Mouse (Mus musculus) hindbrain, postnatal 0 days (tissue): ENCODE data around the gene Cryba4. TPM values are rescaled to one million over a fixed set of nuclear protein-coding genes. Genes with fewer than 3 reads are reported as not detected.

Experiments used
- ATAC-seq: fragments of 200-750 bp; cut with Nextera tagmentation; 2 replicates; pipeline ENCODE4 v1.8.0; 2017; ENCODE audit warnings: mild to moderate bottlenecking, moderate TSS enrichment, moderate library complexity
- DNase-seq: peaks from one replicate; pipeline ENCODE4 v3.0.0-alpha.2; 2015; ENCODE audit warnings: low spot score
- H3K27ac ChIP-seq: fragments of 300-500 bp; sonication (generic); 2 replicates; pipeline ENCODE4 v1.5.1; 2014; ENCODE audit warnings: mild to moderate bottlenecking
- H3K27me3 ChIP-seq: fragments of 300-500 bp; sonication (generic); 2 replicates; pipeline ENCODE4 v1.6.1; 2014; ENCODE audit warnings: low read length, mixed read lengths; ENCODE audit not compliant: insufficient read depth
- H3K36me3 ChIP-seq: fragments of 300-500 bp; sonication (generic); 2 replicates; pipeline ENCODE4 v1.6.1; 2014; ENCODE audit warnings: low read length, mixed read lengths; ENCODE audit not compliant: insufficient read depth
- H3K4me1 ChIP-seq: fragments of 300-500 bp; sonication (generic); 2 replicates; pipeline ENCODE4 v1.6.1; 2014; ENCODE audit warnings: antibody characterized with exemption, low read length, mixed read lengths; ENCODE audit not compliant: insufficient read depth
- H3K4me2 ChIP-seq: fragments of 300-500 bp; sonication (generic); 2 replicates; pipeline ENCODE4 v1.6.1; 2014; ENCODE audit warnings: low read depth, mild to moderate bottlenecking, low read length, moderate library complexity, mixed read lengths
- H3K4me3 ChIP-seq: fragments of 300-500 bp; sonication (generic); 2 replicates; pipeline ENCODE4 v1.5.1; 2014; ENCODE audit warnings: low read length
- H3K9ac ChIP-seq: fragments of 300-500 bp; sonication (generic); replicated peaks from 2 replicates; pipeline ENCODE4 v1.6.1; 2014; ENCODE audit warnings: mild to moderate bottlenecking, low read length, moderate library complexity, mixed read lengths
- H3K9me3 ChIP-seq: fragments of 300-500 bp; sonication (generic); 2 replicates; pipeline ENCODE4 v1.6.1; 2016; ENCODE audit warnings: low read length, mixed read lengths
- CTCF ChIP-seq: IDR thresholded peaks from 2 replicates; pipeline ENCODE4 v1.5.1; 2016; ENCODE audit warnings: antibody characterized with exemption, control low read depth, low read depth
- WGBS: fragments of 180-500 bp; shearing (Covaris S2); extraction: QIAGEN DNeasy Blood & Tissue Kit; methylation state at CpG from one replicate; pipeline ENCODE4 v1.1.7; 2014; 5-methylcytosine and 5-hydroxymethylcytosine counted together
- polyA plus RNA-seq: library from polyadenylated mRNA; unstranded; fragments of >200 nt; fragmentation: Nextera tagmentation; extraction: Ambion mirVana; gene quantifications from 2 replicates; pipeline ENCODE4 v1.2.1, GENCODE M21; 2015
- total RNA-seq: library from RNA; depleted of rRNA; stranded (reverse); fragments of >200 nt; gene quantifications from 2 replicates; pipeline ENCODE4 v1.2.3, GENCODE M21; 2014

The Cryba4 gene
- total and polyA plus RNA-seq, 2 experiments from 2014 or later: 0.26 to 2.4 TPM

DNA sequence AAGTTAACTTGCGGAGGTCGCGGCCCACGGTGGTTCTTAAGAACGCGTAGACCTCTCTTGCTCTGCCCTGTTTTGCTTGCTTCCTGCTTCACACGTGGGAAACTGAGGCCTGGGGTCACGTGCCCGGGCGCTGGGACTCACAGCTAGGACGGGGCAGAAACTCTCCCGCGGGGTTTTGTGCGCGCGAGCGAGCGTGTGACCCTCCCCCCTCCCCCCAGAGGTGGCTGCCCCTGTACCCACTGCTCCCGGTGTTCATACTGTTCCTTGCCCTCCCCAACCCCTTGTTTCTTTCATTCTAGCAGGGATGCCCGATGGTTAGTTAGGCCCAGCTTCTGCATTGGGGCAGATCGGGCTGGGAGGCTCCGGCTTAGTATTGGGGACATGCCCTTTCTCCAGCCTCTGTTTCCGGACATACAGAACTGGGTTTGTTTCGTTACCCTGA lies 24.6 kb upstream of the Cryba4 start:
- no peak for TF ChIP-seq CTCF
- H3K4me2 ChIP-seq: peak overlapping the region; percentile 96
- DNase-seq (no peak), ATAC-seq (no peak; the same call in 1 of the 2 replicates)
- peak overlapping the region; percentile 79 for H3K9ac ChIP-seq
- H3K27ac ChIP-seq: peak overlapping the region; percentile 78; the same call in 1 of the 2 replicates
- no peaks in the 10 kb centered on the region for H3K9me3 ChIP-seq
- no peaks in the 10 kb centered on the region; the same call in none of the 2 replicates for H3K4me1 ChIP-seq
- no peaks in the 10 kb centered on the region for H3K27me3 ChIP-seq
- WGBS: 0% methylated on average over 22 of the region's 24 CpGs
- H3K4me3 ChIP-seq: peak overlapping the region; percentile 74
- H3K36me3 ChIP-seq: no peaks in the 10 kb centered on the region

DNA sequence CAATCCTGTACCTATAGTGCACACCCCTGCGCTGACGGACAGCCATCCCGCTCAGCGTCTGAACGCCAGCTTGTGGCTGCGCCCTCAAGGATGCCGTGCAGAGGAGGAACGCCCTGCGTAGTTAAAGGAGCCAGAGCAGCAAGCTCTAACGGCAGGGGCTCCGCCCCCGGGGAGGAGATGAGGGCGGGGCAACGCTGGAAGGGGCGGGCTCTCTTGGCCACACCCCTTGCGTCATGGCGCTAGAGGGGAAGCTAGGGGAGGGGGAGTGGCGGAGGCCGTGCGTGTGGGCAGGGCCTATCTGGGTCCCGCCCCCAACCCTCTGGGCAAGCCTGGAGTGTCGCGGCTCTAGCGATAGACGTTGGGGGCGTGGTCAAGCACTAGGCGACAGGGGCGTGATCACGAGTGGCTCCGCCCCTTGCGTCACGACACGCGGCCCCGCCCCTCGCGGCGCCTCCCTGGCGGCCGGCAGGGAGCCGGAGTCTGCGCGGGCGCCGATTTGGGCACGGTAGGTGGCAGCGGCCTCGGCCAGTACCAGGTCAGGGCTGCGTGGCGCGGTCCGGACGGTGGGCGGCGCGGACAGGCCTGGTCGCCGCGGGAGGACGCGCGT lies 24.1 kb upstream of the Cryba4 start, which contains the start of gene Tpst2:
TSS of gene Tpst2 (plus strand) at position 425 of the 607 bp plus-strand sequence.
- H3K36me3 ChIP-seq: no peaks in the 10 kb centered on the region
- peak; percentile 33 for TF ChIP-seq CTCF
- DNase-seq: peak; percentile 99

DNA sequence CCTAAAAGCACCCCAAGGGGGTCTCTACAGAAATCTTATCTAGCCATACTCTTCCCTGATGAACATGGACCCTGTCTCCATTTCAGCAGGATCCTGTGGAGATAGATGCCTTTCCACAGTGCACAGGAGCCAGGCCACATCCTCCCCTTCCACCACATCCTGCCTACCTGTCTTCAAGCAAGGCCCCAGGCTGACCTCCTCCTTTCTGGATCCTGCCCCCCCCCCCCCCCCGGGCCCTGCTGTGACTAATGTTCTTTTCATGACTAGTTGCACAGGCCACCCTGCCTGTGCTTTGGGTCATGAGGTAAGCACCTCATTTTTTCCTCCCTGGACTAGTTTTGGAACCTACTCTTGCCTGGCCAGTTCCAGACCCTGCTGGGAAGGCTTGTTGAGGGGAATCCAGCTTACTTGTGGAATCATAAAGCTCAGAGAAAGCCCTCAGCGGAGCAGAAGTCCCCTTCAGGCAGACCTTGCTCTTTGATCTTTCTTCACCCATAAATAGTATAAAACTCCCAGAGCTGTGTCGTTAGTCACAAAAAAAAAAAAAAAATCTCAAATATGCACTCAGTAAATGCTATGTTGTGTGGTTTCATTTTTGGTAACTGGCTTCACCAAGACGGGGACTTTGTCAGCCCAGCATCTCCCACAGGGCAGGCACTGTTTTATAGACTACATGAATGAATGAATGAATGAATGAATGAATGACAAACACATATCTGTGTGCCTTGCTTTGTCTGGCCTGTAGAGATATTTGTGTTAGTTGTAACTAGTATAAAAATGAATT lies 22.9 kb upstream of the Cryba4 start:
- no peak overlapping the region for H3K27ac ChIP-seq
- ATAC-seq: no peak

More for the DNA sequence above, 24.1 kb upstream of the Cryba4 start, which contains the start of gene Tpst2:
- no peaks in the 10 kb centered on the region for H3K27me3 ChIP-seq
- peak within 1 kb of the TSS; percentile 79 for H3K9ac ChIP-seq
- under 1% methylated on average over 60 of the region's 62 CpGs for WGBS
- H3K27ac ChIP-seq: peak within 1 kb of the TSS; percentile 78
- no peaks in the 10 kb centered on the region for H3K9me3 ChIP-seq
- ATAC-seq: peak; percentile 97
- H3K4me3 ChIP-seq: peak within 1 kb of the TSS; percentile 74
- H3K4me2 ChIP-seq: peak within 1 kb of the TSS; percentile 96
- H3K4me1 ChIP-seq: peaks cover 1% of the 10 kb centered on the region

DNA sequence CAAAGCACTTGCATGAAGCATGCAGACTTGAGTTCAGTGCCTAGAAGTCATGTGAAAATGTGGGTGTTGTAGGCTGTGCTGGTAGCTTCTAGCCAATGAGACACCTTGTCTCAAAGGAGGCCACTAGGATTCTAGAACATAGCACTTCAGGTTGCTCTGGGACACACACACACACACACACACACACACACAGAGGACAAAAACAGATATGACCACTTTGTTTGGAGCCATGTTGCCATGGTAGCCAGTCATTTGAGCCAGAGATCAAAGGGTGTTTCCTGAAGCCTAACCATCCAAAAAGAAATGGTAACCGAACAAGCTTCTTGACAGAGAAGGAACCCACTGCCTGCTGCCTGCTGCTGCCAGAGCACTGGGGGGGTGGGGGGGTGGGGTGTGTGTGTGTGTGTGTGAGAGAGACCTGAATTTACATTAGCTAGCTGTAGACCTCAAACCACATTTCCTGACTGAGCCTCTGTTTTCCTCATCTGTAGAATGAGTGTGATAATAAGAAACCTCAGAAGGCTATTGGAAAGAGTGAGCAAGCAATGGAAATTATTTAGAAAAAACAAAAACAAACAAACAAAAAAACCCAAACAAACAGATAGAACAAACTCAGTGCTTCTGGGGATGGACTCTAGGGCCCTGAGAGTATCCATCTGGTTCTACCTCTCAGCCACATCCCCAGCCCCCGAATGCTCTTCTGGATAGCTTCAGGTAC lies 21.6 kb upstream of the Cryba4 start:
- TF ChIP-seq CTCF: no peak
- Histone ChIP-seq H3K4me1 (peaks cover 12% of the 10 kb centered on the region), H3K9ac (no peak overlapping the region), H3K9me3 (no peaks in the 10 kb centered on the region), H3K27me3 (no peaks in the 10 kb centered on the region), H3K4me2 (no peak overlapping the region), H3K36me3 (no peaks in the 10 kb centered on the region), H3K27ac (no peak overlapping the region), H3K4me3 (no peak overlapping the region)
- DNase-seq (no peak), ATAC-seq (no peak)
- 54% methylated on average over 2 of the region's 2 CpGs for WGBS

More for the DNA sequence above, 22.9 kb upstream of the Cryba4 start:
- Histone ChIP-seq H3K9me3 (no peaks in the 10 kb centered on the region), H3K36me3 (no peaks in the 10 kb centered on the region), H3K4me2 (peak overlapping the region; percentile 96), H3K27me3 (no peaks in the 10 kb centered on the region), H3K4me3 (peak overlapping the region; percentile 74), H3K9ac (no peak overlapping the region), H3K4me1 (peaks cover 12% of the 10 kb centered on the region)
- no peak for DNase-seq
- no peak for TF ChIP-seq CTCF
- WGBS: 63% methylated on average over 4 of the region's 4 CpGs

DNA sequence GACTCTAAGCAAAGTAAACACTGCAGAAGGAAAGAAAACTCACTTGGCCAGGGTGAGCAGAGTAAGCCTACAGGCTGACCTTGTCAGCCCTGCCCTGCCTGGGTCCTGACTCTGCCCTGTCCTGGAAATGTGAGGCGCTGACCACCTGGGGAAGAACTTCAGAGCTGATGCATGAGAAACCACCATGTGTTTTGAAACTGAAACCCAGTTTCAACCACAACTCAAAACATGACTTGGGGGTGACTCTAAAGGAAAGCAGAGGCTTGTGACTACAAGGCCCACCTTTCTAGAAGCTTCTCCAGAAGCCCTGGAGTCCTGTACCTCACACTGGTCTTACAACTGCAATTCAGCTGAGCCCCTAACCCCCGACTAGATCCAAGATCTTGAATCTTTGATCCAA lies 20.6 kb upstream of the Cryba4 start:
- Histone ChIP-seq H3K27ac (no peak overlapping the region), H3K4me1 (peaks cover 12% of the 10 kb centered on the region), H3K9ac (no peak overlapping the region), H3K4me3 (no peak overlapping the region), H3K9me3 (no peaks in the 10 kb centered on the region), H3K27me3 (no peaks in the 10 kb centered on the region), H3K36me3 (no peaks in the 10 kb centered on the region), H3K4me2 (no peak overlapping the region)
- TF ChIP-seq CTCF: no peak
- ATAC-seq: no peak
- no peak for DNase-seq
- WGBS: 78% methylated on average over 2 of the region's 2 CpGs

DNA sequence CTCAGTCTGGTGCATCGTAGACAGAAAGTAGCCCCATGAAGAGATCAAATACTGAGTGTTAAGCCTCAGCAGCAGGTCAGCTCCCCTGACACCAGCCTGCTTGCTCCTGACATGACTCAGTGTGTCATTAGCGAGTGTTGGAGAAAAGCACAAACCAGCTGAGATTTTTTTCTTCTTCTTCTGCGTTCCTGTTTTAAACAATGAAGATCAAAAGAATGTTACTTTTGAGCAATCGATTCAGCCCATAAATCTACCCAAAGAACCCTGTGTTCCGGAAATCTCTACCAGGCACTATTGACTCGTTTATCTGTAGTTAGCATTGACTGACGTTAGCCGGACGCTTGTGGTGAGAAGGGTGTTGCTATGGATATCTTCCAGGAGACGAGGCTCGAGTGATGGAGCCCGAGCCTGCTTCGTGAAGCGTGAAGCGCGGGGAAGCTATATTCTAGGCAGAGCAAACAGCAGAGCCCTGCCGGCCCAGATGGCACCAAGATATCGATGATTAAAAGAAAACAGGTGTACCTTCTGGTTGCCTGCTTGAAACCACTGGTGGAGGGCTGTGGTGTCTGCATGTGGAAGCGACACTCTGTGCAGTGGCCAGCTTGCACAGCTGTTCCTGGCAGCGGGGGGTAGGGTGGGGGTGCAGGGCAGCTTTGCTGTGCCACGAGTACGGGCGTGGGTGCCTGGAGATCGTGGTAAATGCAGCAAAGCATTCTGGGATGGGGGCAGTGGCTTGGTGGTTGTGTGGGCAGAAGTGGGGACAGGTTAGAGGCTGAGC lies 18.6 kb upstream of the Cryba4 start:
- DNase-seq (peak; percentile 74), ATAC-seq (peak; percentile 58)
- H3K4me1 ChIP-seq: peaks cover 12% of the 10 kb centered on the region
- H3K27me3 ChIP-seq: no peaks in the 10 kb centered on the region
- peak overlapping the region; percentile 26; the same call in 1 of the 2 replicates for H3K4me2 ChIP-seq
- 0 out of 2 replicates have a peak overlapping the region, but pooled peaks have one; percentile 21 for H3K9ac ChIP-seq
- WGBS: 15% methylated on average over 24 of the region's 24 CpGs
- H3K9me3 ChIP-seq: no peaks in the 10 kb centered on the region
- H3K27ac ChIP-seq: peak overlapping the region; percentile 64
- 0 out of 2 replicates have a peak, but pooled peaks have one; percentile 10 for TF ChIP-seq CTCF
- no peak overlapping the region for H3K4me3 ChIP-seq
- H3K36me3 ChIP-seq: no peaks in the 10 kb centered on the region
